In genomic region chrX:169047595-169047994, GRCm38 (mm10) we compare ENCODE assay signal across 23 mouse cellular contexts.
DNase-seq lines count a peak whose midpoint lies in the region; ATAC-seq and TF ChIP-seq lines count a peak whose summit lies in the region.
"Had no signal": no experiment of that assay in that cellular context is flagged by ENCODE, and none has a peak within 500 bp of the region (broad histone marks: within the 10 kb centered on the region; RNA-seq: fewer than 3 reads in every experiment).

No protein-coding gene starts in this region.

- H3K4me2 ChIP-seq in liver, embryonic 11.5 days, result peak overlapping the region; percentile 26
- no peak overlapping the region for H3K4me2 ChIP-seq in liver, postnatal 0 days (ENCODE audit: low read depth, low read length)
- no peak overlapping the region for H3K4me2 ChIP-seq in hindbrain, embryonic 13.5 days
- no peak overlapping the region for H3K4me2 ChIP-seq in hindbrain, embryonic 11.5 days (replicated peaks; ENCODE audit: low read depth, low read length)
- H3K4me2 ChIP-seq: embryonic facial prominence, embryonic 15.5 days; hindbrain, embryonic 12.5 days; limb, embryonic 15.5 days had no signal

- WGBS in liver, embryonic 11.5 days, result 25% methylated on average over 3 of the region's 3 CpGs
- WGBS in liver, postnatal 0 days (ENCODE audit: insufficient replicate concordance), result 43% methylated on average over 3 of the region's 3 CpGs
- 67% methylated on average over 3 of the region's 3 CpGs for WGBS in hindbrain, embryonic 13.5 days
- WGBS in hindbrain, embryonic 11.5 days, result 83% methylated on average over 3 of the region's 3 CpGs

- no peak overlapping the region for H3K9ac ChIP-seq in liver, embryonic 11.5 days (ENCODE audit: low read depth, low read length)
- H3K9ac ChIP-seq in liver, postnatal 0 days (replicated peaks), result no peak overlapping the region
- no peak overlapping the region for H3K9ac ChIP-seq in hindbrain, embryonic 13.5 days
- no peak overlapping the region for H3K9ac ChIP-seq in hindbrain, embryonic 11.5 days (ENCODE audit: low read depth, low read length)
- H3K9ac ChIP-seq: embryonic facial prominence, embryonic 15.5 days; hindbrain, embryonic 12.5 days; limb, embryonic 15.5 days had no signal

- no peaks in the 10 kb centered on the region for H3K36me3 ChIP-seq in liver, embryonic 11.5 days (ENCODE audit: control insufficient read depth, insufficient read depth, low read length)
- no peaks in the 10 kb centered on the region for H3K36me3 ChIP-seq in liver, postnatal 0 days (replicated peaks; ENCODE audit: insufficient read depth, low read length)
- H3K36me3 ChIP-seq in hindbrain, embryonic 13.5 days, result no peaks in the 10 kb centered on the region
- no peaks in the 10 kb centered on the region for H3K36me3 ChIP-seq in hindbrain, embryonic 11.5 days (ENCODE audit: control insufficient read depth, insufficient read depth, low read length)
- H3K36me3 ChIP-seq: embryonic facial prominence, embryonic 15.5 days; heart, embryonic 10.5 days; hindbrain, embryonic 12.5 days; limb, embryonic 15.5 days had no signal

- TF ChIP-seq EP300 in liver, postnatal 0 days (IDR thresholded peaks at IDR 0.05; ENCODE audit: low read depth), result peak; percentile 82

- H3K4me1 ChIP-seq in liver, embryonic 11.5 days (replicated peaks; ENCODE audit: control insufficient read depth, insufficient read depth, low read length), result no peaks in the 10 kb centered on the region
- no peaks in the 10 kb centered on the region for H3K4me1 ChIP-seq in liver, postnatal 0 days (ENCODE audit: insufficient read depth)
- H3K4me1 ChIP-seq in hindbrain, embryonic 13.5 days (replicated peaks), result no peaks in the 10 kb centered on the region
- H3K4me1 ChIP-seq in hindbrain, embryonic 11.5 days (replicated peaks; ENCODE audit: control insufficient read depth, insufficient read depth, low read length), result no peaks in the 10 kb centered on the region
- H3K4me1 ChIP-seq: embryonic facial prominence, embryonic 15.5 days; heart, embryonic 10.5 days; hindbrain, embryonic 12.5 days; limb, embryonic 15.5 days had no signal

- TF ChIP-seq CTCF in liver, postnatal 0 days (IDR thresholded peaks at IDR 0.05; ENCODE audit: low read depth), result no peak

- H3K4me3 ChIP-seq in liver, embryonic 11.5 days (ENCODE audit: low read depth, low read length), result no peak overlapping the region
- no peak overlapping the region for H3K4me3 ChIP-seq in liver, postnatal 0 days (ENCODE audit: low read depth, low read length)
- H3K4me3 ChIP-seq in hindbrain, embryonic 13.5 days, result no peak overlapping the region
- no peak overlapping the region for H3K4me3 ChIP-seq in hindbrain, embryonic 11.5 days (ENCODE audit: low read depth, low read length)
- H3K4me3 ChIP-seq: embryonic facial prominence, embryonic 15.5 days; heart, embryonic 10.5 days; hindbrain, embryonic 12.5 days; left cerebral cortex, adult 2 months; limb, embryonic 15.5 days had no signal

- no peak overlapping the region for H3K27ac ChIP-seq in liver, embryonic 11.5 days (ENCODE audit: low read depth, low read length)
- H3K27ac ChIP-seq in liver, postnatal 0 days (ENCODE audit: low read depth), result no peak overlapping the region
- H3K27ac ChIP-seq in hindbrain, embryonic 13.5 days, result no peak overlapping the region
- no peak overlapping the region for H3K27ac ChIP-seq in hindbrain, embryonic 11.5 days (ENCODE audit: low read depth, low read length)
- H3K27ac ChIP-seq: embryonic facial prominence, embryonic 15.5 days; heart, embryonic 10.5 days; hindbrain, embryonic 12.5 days; kidney, postnatal 0 days; left cerebral cortex, adult 2 months; limb, embryonic 15.5 days had no signal

- no peaks in the 10 kb centered on the region for H3K9me3 ChIP-seq in liver, embryonic 11.5 days (ENCODE audit: control insufficient read depth, low read length)
- no peaks in the 10 kb centered on the region for H3K9me3 ChIP-seq in liver, postnatal 0 days (ENCODE audit: low read length)
- H3K9me3 ChIP-seq in hindbrain, embryonic 13.5 days, result no peaks in the 10 kb centered on the region
- H3K9me3 ChIP-seq in hindbrain, embryonic 11.5 days (ENCODE audit: control insufficient read depth, low read length), result no peaks in the 10 kb centered on the region
- H3K9me3 ChIP-seq: embryonic facial prominence, embryonic 15.5 days; heart, embryonic 10.5 days; hindbrain, embryonic 12.5 days; limb, embryonic 15.5 days had no signal

- peak; percentile 84 for ATAC-seq in common myeloid progenitor, adult 5-6 weeks (replicated peaks; ENCODE audit: low read depth, poor library complexity, severe bottlenecking)
- peak; percentile 89 for ATAC-seq in liver, embryonic 11.5 days (replicated peaks; ENCODE audit: low FRiP score)
- peak; percentile 68 for ATAC-seq in liver, postnatal 0 days
- no peak for ATAC-seq in hindbrain, embryonic 13.5 days (ENCODE audit: low FRiP score)
- no peak for ATAC-seq in activated CD4-positive, CD25-positive, alpha-beta regulatory T cell, adult 4 months
- ATAC-seq in hindbrain, embryonic 11.5 days (ENCODE audit: low FRiP score), result no peak

- H3K27me3 ChIP-seq in liver, embryonic 11.5 days (replicated peaks; ENCODE audit: control insufficient read depth, insufficient read depth, low read length), result no peaks in the 10 kb centered on the region
- H3K27me3 ChIP-seq in liver, postnatal 0 days (ENCODE audit: insufficient read depth, low read length), result no peaks in the 10 kb centered on the region
- H3K27me3 ChIP-seq in hindbrain, embryonic 13.5 days, result peaks cover 7% of the 10 kb centered on the region; the same call in 1 of the 2 replicates
- peaks cover 2% of the 10 kb centered on the region; the same call in 1 of the 2 replicates for H3K27me3 ChIP-seq in hindbrain, embryonic 11.5 days (ENCODE audit: control insufficient read depth, insufficient read depth, low read length)
- H3K27me3 ChIP-seq: CH12.LX; embryonic facial prominence, embryonic 15.5 days had no signal

- peak; percentile 91 for DNase-seq in 416B (ENCODE audit: low read depth)
- DNase-seq in liver, embryonic 11.5 days (ENCODE audit: low spot score), result no peak
- no peak for DNase-seq in liver, postnatal 0 days
- DNase-seq in hindbrain, embryonic 11.5 days (ENCODE audit: low spot score), result no peak
- DNase-seq in gastrocnemius, postnatal 10 days, result no peak
- DNase-seq: adrenal gland, postnatal 14 days; cerebellum, adult 9-10 months; kidney, adult 18-20 months; layer of hippocampus, adult 9-11 months; midbrain, embryonic 14.5 days; right cerebral cortex, postnatal 25 days; spleen, adult 18-20 months; thymus, postnatal 36 days had no signal

Comparison
In these comparisons a context has a peak if more than half of its experiments do, and no peak if none do; other contexts are left out.
1. ATAC-seq: peak in common myeloid progenitor, adult 5-6 weeks (single experiment), liver, embryonic 11.5 days (single experiment) and liver, postnatal 0 days (single experiment); none in hindbrain, embryonic 13.5 days (single experiment), activated CD4-positive, CD25-positive, alpha-beta regulatory T cell, adult 4 months (single experiment) and hindbrain, embryonic 11.5 days (single experiment).